Mouse (Mus musculus): ENCODE measurements around the gene Tns2.

Tns2 gene

DNA sequence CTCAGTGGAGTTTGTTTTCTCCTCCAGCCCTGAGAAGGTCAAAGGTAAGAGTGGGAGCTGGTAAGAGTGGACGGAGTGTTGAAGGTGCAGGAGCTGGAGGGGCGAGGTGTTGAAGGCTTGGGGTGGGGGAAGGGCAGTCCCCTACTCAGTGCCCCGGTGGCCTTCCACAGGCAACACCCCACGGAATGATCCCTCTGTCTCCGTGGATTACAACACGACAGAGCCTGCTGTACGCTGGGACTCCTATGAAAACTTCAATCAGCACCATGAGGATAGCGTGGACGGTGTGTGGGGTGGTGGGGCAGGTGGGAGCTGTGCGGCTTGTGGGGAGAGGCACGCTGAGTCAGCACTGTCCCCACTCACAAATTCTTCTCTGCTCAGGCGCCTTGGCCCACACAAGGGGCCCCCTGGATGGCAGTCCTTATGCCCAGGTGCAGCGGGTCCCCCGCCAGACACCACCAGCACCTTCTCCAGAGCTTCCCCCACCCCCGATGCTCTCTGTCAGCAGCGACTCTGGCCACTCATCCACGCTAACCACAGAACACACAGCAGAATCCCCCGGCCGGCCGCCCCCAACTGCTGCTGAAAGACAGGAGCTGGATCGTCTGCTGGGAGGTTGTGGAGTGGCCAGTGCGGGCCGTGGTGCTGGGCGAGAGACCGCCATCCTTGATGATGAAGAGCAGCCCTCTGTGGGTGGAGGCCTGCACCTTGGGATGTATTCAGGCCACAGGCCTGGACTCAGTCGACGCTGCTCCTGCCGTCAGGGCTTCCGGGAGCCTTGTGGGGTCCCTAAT is 10.7 kb downstream of the Tns2 start:
- DNase-seq (ENCODE audit: low read depth), result no peak

DNA sequence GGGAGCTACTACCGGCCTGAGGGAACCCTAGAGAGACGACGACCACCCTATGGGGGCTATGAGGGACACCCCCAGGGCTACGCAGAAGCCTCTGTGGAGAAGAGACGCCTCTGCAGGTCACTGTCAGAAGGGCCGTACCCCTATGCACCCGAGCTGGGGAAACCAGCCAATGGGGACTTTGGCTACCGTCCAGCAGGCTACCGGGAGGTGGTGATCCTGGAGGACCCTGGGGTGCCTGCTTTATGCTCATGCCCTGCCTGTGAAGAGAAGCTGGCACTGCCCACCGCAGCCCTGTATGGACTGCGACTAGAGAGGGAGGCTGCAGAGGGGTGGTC is 11.2 kb downstream of the Tns2 start:
- DNase-seq (ENCODE audit: low read depth), result no peak

DNA sequence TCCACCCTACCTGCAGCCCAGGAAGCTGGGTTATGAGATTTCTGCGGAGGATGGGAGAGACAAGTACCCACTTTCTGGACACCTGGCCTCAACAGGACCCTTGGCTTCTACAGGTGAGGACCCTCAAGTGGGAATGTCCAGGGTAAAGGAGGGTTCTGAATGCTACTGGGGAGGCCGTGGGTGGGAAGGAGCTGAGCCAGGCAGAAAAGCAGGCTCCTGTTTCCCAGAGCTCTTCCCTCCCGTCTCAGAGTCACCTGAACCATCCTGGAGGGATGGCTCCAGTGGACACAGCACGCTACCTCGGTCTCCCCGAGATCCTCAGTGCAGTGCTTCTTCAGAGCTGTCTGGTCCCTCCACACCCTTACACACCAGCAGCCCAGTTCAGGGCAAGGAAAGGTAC is 12.0 kb downstream of the Tns2 start:
- DNase-seq (ENCODE audit: low read depth), result no peak

DNA sequence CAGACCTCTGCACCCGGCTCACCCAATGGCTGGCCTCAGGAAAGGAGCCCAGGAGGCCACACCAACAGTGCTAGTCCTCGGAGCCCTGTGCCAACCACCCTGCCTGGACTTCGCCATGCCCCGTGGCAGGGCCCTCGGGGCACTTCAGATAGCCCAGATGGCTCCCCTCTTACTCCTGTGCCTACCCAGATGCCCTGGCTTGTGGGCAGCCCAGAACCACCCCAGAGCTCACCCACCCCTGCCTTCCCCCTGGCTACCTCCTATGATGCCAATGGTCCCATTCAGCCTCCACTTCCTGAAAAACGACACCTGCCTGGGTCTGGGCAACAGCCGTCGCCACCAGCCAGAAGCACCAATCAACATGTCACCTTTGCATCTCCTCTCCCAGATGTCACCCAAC is 12.6 kb downstream of the Tns2 start:
- DNase-seq (ENCODE audit: low read depth), result no peak

DNA sequence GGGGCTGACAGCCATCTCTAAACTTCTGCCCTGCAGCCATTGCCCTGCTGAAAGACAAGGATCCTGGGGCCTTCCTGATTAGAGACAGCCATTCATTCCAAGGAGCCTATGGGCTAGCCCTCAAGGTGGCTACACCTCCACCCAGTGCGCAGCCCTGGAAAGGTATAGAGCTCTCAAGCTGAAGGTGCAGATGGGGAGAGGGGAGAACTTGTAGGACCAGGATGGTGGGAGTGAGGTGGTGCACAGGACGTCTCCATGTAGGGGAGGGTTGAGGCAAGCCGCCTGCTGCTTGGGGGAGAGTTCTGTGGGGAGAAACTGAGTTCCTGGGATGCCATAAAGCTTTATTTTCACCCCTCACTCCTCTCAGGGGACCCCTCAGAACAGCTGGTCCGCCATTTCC is 13.5 kb downstream of the Tns2 start:
- no peak for DNase-seq (ENCODE audit: low read depth)

DNA sequence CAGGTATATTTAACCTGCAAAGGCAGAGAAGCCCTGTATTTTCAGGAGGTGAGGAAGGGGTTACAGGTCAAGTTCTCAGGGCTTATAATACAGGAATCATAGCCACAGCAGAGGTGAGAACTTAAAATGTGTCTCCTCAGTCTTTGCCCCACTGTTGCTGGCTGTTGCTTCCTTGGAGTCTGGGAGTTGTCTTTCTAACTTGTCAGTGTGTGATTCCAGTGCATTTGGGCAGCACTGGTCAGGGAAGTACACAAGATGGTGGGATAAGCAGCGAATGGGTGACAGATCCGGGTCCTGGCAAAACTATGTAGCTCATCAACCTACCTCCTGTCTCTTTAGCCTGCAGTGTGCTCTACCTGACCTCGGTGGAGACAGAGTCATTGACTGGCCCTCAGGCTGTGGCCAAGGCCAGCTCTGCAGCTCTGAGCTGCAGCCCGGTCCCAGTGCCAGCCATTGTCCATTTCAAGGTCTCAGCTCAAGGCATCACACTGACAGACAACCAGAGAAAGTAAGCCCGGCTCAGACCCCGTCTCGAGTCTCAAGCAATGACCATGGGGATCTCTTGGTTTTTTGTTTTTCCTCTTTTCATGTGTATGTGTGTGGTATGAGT is 14.5 kb downstream of the Tns2 start:
- no peak for DNase-seq (ENCODE audit: low read depth)

DNA sequence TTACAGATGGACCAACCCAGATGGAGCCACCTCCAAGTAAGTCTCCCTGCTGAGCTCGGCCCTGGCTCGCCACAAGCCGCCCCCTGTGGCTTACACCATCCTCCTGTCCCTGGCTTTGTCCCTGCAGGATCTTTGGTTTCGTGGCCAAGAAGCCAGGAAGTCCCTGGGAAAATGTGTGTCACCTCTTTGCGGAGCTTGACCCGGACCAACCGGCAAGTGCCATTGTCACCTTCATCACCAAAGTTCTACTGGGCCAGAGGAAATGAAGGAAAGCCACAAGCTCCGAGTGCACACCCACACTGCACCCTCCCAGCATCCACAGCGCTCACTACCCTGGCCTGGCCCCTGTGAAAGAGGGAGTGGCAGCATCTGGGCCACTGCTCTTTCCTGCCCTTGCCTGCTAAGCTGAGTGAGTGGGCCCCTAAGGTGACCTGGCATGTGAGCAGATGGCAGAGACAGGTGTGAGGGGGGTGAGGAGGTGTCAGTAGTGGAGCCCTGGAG is 15.6 kb downstream of the Tns2 start:
- no peak for DNase-seq (ENCODE audit: low read depth)

DNA sequence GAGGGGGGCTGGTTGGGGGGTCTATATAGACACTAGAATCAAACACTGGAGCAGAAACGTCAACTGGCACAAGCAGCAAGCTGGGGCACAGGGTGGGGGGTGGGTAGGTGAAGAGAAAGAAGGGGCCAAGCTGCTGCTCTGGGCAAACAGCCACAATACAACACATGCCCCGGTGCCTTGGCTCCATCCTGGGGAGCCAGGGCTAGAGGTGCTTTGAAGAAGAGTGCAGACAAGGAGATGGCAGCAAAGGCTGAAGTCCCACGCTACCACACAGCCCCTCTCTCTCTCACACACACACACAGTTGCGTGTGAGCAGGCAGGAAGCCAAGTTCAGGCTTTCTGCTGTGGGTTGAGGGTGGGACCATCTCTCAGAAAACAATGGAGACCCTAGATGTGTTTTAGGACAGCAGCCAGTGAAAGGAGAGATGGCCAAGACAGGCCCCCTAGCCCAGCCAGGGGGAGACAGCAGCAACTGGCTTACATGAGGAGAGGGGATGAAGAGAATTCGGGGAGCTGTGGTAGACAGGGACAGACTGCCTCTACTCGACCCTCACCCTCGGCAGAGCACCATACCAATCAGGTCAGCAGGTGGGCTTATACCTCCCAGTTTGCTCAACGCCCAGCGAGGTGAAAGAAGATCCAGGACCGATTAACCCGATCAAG is 16.7 kb downstream of the Tns2 start:
- no peak for DNase-seq (ENCODE audit: low read depth)

DNA sequence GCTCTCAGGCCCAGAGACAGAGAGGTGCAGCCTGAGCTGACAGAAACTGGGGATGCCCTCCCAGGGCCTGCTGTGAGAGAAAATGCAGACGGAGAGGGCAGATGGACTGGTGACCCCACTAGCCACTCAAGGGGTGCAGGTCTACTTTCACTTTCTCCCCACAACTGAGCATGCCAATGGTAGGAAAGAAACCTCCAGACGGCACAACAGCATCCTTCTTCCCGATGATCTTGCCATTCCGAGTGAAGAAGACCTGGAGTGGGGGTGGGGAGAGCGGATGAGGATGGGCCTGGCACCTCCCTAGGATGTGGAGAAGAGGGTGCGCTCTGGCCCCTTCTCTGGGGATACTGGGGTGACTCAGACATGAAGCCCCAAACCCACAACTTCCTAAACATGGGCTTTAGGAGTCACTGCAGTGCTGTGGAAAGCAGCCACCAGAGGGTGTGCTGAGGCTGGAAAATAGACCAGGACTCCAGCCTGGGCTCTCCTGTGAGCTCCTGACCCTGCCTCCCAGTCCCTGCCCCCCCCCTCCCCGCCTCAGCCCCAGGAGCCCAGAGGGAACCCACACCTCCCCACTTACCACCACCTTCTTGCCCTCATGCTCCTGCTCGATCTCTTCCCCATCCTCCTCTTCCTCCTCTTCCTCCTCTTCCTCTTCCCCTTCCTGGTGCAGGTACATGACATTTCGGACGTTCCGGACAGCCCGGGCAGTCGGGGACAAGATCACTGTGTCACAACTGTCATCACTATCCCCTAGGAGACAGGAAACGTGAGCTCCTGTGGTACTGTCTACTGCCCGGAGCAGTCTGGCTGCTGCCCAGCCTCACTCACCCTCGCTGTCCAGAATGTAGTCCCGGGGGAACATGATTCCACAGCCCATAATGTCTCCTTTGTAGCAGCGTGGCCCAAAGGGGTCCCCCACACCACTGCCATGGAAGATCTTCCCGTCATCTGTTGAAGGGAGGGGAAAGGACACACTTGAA is 17.5 kb downstream of the Tns2 start:
- no peak for DNase-seq (ENCODE audit: low read depth)

DNA sequence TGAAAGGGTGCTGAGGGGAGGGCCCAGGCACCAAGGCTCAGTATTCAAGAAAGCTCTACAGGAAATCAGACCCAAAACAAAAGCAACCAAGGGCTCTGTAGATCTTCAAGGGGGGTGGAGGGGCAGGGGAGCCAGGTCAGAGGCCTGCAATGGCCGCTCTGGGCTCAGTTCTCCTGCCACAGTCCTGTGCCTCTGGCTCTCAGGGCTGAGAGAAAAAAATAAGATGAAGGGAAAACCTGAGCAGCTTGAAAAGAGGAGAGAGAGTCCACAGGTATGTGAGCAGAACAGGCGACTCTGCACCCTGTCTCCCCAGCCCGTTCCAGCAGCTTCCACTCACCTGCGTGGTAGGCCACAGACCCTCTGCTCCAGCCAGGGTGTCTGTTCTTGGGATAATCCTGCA is 18.4 kb downstream of the Tns2 start:
- DNase-seq (ENCODE audit: low read depth), result no peak

DNA sequence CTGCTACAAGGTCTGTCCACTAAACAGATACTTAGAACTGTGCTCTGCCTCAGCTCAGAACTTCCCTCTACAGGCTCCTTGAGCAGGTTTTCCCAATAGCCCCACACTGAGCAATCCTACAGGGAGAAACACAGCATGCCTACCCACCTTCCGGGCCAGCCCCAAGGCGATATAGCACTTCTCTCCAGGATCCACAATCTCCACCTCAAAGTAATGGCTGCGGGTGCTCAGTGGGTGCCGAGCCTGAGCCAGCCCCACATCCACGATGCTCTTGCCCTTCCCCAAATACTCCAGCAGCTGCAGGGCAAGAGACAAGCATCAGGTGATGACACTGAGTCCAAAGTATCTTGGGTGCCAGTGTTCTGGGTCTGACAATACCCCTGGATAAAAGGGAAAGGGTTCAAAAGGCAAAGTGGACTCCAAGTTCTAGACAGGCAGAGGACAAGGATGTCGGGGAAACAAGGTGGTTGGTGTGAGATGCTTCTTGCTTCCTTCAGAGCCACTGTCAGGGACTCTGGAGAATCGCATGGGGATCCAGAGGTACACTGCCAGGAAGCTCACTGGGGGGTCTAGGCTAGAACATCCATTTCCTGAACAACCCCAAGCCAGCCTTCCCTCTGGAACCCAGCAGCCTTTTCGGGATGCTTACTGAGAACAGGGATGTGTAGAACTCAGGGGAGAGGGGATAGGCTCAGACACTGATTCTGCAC is 19.1 kb downstream of the Tns2 start:
- no peak for DNase-seq (ENCODE audit: low read depth)

DNA sequence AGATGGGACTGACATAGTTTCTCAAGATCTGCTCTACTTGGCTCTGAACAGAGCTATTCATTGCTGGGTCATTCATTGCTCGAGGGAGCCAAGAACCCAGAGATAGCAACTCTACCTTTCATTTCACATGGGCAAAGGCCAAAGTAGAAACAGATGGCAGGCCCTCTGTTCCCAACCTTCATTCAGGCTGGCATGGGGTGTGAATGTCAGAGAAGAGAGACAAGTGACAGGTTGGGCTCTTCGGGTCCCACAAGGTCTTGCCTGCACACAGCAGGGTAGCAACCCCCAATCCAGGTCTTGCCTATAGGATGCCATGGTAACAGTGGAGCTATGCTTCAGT is 19.6 kb downstream of the Tns2 start:
- DNase-seq (ENCODE audit: low read depth), result no peak

DNA sequence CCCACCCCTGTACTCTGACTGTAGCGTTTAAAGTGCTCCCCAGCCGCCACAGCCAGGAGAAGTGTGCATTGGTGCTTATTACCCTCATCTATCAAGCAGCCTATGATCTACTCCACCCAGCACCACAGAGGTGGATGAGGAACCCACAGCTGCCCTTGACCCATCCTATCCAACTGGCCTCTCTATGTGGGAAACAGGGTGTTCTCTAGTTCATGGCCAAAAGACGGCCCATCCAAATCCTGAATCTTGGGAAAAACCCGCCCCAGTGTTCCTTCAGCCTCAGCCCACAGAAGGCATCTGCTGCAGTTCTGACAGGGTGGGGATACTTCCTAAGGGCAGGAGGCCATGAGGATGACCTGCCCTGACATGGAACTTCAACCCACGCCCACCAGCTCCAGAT is 20.3 kb downstream of the Tns2 start:
- DNase-seq (ENCODE audit: low read depth), result no peak

DNA sequence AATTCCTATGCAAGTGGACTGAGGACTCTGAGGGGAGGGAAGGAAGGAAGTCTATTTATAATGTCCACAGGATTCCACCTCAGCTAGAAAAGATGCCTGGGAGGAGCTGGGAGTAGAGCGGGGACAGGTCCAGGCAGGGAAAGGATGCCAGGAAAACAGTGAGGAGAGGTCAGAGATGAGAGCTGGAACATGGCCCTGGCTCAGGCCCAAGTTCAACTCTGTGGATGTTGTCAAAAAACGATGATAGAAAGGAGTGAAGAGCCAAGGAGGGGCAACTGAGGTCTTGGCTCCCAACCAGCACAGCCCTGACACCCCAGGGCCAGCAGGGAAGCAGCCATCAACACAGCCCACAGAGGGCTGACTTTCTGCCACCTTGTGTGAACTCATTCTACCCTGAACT is 26.1 kb downstream of the Tns2 start:
- no peak for DNase-seq (ENCODE audit: low read depth)

DNA sequence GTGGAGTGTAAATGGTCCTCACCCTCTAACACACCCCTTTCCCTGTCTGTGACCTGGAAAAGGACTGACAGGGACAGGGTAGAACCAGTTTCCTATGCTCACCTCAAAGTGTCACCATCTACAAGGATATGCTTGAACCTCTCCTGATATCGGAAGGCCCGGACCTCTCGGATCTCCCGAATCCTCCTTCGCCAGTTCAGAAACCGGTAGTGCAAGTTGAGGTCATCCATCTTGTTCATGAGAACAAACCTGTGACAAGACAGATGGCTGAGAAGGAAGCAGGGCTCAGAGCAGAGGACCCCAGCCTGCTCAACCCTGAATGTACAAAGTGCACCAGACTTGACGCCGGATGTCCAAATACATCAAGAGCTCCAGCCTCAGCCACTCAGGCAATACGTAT is 33.1 kb downstream of the Tns2 start:
- DNase-seq (ENCODE audit: low read depth), result no peak

DNA sequence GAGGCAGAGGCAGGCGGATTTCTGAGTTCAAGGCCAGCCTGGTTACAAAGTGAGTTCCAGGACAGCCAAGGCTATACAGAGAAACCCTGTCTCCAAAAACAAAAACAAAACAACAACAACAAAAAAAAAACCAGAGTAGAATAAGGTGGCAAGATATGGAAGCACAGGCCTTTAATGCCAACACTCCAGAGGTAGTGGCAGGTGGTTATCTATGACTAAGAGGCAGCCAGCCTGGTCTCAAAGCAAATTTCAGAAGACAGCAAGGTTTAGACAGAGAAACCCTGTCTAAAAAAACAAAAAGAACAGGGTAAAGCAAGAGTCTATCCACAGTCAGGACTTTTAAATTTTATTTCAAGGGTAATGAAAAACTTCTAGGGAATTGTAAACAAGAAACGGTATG is 34.5 kb downstream of the Tns2 start:
- DNase-seq (ENCODE audit: low read depth), result no peak

DNA sequence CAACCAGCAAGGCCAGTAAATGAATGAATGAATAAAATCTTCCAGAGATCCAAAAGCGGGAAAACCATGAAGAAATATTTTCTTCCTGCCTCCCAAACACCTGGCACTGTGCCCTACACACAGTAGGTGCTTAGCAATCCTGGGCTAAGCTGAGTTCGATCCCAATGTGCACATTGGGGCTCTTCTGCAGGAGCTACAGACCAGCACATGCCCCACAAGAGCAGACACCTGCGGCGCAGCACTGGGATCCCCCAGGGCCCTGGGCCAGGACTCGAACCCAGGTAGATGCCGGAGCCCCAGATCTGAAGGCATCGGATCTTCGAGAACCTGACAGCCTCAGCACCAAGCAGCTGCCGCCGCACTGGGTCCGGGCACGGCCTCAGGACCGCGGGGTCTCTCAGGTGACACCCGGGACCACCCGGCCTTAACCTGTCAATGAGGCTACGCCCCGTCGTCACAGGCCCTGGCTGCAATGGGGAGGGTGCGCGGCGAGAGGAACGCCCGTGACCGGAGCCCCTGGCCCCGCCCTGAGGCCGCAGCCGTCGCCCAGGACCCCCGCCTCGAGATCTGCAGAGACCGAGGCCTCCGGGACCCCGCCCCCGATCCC is 35.4 kb downstream of the Tns2 start:
- DNase-seq (ENCODE audit: low read depth), result no peak

DNA sequence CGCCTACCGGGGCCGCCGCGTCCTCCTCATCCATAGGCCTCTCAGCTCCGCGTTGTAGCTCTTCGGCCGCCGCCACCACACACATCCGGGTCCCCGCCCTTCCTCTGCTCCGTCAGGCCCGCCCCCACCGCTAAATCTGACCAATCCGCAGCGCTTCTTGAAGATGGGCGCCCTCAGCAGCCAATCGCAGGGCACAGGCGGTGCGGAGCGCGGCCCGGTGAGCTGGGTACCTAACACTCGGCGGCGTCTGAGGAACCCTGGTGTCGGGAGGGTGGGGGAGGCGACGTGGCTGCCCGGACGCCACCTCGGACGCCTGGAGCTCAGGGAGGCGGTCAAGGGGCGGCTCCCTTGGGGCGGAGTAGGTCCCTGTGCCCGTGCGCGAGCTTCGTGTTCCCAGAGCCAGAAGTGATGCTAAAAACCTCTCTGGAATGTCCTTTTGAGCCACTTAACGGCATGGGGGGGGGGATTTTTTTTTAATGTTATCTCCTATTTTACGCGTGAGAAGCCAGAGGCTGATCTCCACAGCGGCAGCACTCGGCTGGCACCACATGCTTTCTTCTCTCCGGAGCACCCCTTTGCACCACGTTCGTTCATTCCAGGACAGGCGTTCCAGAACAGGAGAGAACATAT is 36.0 kb downstream of the Tns2 start, which contains the start of gene Spryd3:
TSS of gene Spryd3 (minus strand) at position 106 of the 630 bp plus-strand sequence.
- DNase-seq (ENCODE audit: low read depth), result peak; percentile 94

DNA sequence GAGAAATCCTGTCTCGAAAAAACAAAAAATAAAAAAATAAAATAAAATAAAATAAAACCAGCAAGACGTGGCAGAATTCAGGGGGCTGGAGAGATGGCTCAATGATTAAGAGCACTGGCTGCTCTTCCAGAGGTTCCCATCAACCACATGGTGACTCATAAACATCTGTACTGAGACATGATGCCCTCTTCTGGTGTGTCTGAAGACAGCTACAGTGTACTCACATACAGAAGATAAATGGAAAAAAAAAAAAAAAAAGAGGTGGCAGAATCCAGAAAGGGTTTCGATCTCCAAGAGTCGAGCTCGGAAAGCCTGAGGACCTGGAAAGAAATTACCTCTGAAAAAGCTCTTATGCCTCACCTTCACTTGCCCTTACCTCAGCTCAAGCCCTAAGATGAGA is 40.9 kb downstream of the Tns2 start:
- no peak for DNase-seq (ENCODE audit: low read depth)

All from c-Kit-positive CD71-positive TER-119-negative erythroid progenitor cells, embryonic 14.5 days (primary cell).